Mouse (Mus musculus): Measurements from ENCODE around the gene Prss40.

The Prss40 gene

DNA sequence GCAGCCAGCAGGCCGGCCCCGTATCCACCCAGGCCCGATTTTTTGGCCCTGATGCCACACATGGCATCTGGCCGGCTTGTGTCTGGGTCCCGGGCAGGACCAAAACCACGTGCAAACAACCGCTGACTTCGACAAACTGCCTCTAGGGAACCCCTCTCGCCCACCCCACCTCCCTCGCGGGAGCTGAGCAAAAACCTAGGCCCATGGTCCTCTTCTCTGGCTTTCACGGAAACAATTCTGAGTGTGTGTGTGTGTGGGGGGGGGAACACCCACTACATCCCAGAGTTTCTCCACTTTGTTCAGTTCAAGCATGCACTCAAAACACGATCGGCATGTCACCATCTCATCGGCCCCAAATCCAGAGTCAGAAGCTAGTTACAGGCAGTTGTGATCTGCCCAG, at the start of gene Prss40:
Gene Prss40 (minus strand): TSS at position 101 of the 400 bp plus-strand sequence.
- DNase-seq (ENCODE audit: extremely low read depth, low read depth, low spot score) = no peak

DNA sequence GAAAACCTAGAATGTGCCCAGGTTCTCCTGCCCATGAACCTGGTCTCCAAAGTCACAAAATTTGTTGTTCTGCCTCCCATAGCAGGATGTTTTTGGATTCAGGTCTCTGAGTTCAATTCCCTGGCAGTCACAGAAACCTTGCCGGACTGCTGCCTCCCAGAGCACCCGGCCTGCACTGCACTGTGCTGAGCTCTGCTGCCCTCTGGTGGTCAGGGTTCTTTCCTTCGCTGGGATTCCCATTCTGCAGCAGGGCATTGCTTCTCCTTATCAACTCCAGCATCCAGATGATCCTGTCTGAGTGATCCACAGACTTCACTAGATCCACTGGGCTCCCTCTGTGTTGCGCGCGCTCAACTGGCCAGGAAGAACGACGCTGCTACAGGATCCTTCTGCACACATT, 41.6 kb upstream of the Prss40 start:
- no peak for DNase-seq (ENCODE audit: extremely low read depth, low read depth, low spot score)

GRCm38 (mm10) chr1:34601323-34602047, 40.7 kb upstream of the Prss40 start:
- DNase-seq (ENCODE audit: extremely low read depth, low read depth, low spot score) = no peak

GRCm38 (mm10) chr1:34600000-34600399, 39.3 kb upstream of the Prss40 start:
- no peak for DNase-seq (ENCODE audit: extremely low read depth, low read depth, low spot score)

GRCm38 (mm10) chr1:34587298-34588096, 26.8 kb upstream of the Prss40 start:
- no peak for DNase-seq (ENCODE audit: extremely low read depth, low read depth, low spot score)

- DNase-seq (ENCODE audit: extremely low read depth, low read depth, low spot score) = no peak
These were observed 24.0 kb upstream of the Prss40 start for GRCm38 (mm10) chr1:34584736-34585135.

DNA sequence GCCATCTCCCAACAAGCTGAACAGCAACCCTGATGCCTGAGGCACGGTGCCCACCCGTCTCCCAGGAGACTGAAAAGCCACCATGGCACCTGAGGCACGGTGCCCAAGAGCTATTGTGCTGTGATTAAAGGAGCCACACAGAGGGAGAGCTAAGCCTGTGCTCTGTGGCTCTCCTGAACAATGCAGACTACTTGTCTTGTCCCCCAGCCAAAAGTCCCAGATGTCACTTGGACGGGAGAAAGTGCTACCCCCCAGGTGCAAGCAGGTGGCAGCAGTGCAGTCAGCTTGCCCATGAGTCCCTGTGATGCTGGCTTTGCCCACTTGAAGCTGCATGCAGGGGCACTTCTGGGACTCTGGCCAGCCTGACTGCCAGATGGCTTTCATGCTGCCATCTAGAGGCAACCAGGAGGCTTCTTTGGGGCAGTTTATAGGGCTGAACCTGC, 23.1 kb upstream of the Prss40 start:
- no peak for DNase-seq (ENCODE audit: extremely low read depth, low read depth, low spot score)

GRCm38 (mm10) chr1:34582218-34582617, 21.5 kb upstream of the Prss40 start:
- DNase-seq (ENCODE audit: extremely low read depth, low read depth, low spot score) = no peak

DNA sequence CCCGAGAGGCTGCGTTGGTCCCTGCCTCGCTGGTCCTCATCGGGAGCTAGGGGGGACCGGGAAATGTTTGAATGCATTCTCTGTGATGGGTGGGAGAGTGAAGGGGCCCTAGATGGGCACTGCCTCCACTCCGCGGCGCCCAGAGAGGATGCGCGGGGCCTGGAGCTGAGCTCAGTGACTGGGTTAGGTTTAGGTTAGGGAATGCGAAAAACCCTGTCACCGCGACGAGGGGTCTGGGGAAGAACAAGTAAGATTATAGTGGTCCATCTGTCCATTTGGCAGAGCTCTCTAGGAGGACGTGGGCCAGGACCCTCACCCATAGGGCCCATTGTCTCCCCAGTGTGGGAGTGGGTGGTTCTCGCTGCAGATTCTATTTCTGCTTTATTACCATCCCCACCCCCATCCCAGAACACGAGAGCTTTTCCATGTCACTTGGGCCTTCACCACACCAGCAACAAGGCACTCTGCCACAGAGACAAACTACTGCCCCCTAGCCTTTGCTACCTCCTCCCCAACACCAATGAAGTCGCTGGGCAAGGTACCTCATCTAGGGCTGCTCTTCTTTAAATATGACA, 19.1 kb upstream of the Prss40 start:
- no peak for DNase-seq (ENCODE audit: extremely low read depth, low read depth, low spot score)

- DNase-seq (ENCODE audit: extremely low read depth, low read depth, low spot score) = no peak
These were observed 18.4 kb upstream of the Prss40 start, which contains the start of gene Amer3 for GRCm38 (mm10) chr1:34578851-34579781. Amer3 (plus strand) TSS chr1:34579657.

DNA sequence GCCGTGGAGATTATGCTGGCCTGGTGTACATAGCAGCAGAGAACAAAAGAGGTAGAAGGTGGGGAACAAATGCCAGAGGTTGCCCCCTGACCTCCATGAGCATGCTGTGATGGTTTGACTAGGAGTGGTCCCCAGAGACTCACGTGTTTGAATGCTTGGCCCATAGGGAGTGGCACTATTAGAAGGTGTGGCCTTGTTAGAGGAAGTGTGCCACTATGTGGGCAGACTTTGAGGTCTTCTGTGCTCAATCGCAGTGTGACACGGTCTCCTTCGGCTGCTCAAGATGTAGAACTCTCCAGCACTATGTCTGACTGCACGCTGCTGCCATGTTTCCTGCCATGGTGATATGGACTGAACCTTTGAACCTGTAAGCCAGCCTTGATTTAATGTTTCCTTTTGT, 12.5 kb upstream of the Prss40 start:
- DNase-seq (ENCODE audit: extremely low read depth, low read depth, low spot score) = no peak

GRCm38 (mm10) chr1:34571431-34571830, 10.7 kb upstream of the Prss40 start:
- no peak for DNase-seq (ENCODE audit: extremely low read depth, low read depth, low spot score)

DNA sequence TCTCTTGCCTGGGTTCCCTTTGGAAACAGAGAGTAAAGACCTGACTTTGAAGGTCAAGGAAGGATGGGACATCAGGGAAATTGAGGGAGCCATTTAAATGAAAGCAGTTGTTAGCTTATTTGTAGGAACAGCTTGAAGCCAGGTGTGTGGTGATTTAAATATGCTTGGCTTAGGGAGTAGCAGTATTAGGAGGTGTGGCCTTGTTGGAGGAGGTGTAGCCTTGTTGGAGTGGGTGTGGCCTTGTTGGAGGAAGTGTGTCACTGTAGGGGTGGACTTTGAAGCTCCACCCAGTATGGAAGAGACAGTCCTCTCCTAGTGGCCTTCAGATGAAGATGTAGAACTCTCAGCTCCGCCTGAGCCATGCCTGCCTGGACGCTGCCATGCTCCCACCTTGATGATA, 9.1 kb upstream of the Prss40 start:
- no peak for DNase-seq (ENCODE audit: extremely low read depth, low read depth, low spot score)

- no peak for DNase-seq (ENCODE audit: extremely low read depth, low read depth, low spot score)
These were observed 7.4 kb upstream of the Prss40 start for GRCm38 (mm10) chr1:34568120-34568519.

GRCm38 (mm10) chr1:34564383-34565045, 3.8 kb upstream of the Prss40 start:
- DNase-seq (ENCODE audit: extremely low read depth, low read depth, low spot score) = no peak

DNA sequence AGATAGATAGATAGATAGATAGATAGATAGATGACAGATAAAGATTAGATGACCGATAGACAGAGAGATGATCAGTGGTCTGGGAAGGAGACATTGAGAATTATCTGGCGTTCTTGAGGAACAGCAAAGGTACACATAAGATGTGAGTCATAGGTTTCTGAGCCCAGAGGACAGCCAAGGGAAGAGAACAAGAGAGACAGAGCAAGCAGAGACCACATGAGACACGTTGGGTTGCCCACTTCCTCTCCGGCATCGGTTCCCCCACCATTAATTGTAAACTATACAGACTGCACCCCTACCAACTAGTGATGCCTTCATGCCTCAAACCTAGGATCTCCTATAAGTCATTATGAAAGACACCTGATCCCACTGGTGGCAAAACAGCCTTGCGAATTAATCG, 6.5 kb downstream of the Prss40 start:
- no peak for DNase-seq (ENCODE audit: extremely low read depth, low read depth, low spot score)

DNA sequence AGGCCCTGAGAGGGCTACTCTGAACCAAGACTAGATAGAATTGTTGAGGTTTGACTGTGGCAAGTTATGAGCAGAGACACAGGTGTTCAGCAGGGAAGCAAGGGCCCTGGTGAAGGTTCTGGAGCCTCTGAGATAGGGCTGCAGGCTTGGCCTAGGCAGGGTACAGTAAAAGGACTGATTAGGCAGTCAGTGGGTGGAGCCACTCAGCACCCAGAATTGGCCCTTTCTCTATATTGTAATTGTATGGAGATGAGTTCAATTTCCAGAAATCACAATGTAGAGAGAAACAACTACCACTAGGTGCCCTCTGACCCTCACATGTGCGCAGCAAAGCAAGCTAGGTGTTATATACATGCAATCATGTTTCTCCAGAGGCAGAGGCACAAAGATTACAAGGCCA, 7.1 kb downstream of the Prss40 start:
- DNase-seq (ENCODE audit: extremely low read depth, low read depth, low spot score) = no peak

DNA sequence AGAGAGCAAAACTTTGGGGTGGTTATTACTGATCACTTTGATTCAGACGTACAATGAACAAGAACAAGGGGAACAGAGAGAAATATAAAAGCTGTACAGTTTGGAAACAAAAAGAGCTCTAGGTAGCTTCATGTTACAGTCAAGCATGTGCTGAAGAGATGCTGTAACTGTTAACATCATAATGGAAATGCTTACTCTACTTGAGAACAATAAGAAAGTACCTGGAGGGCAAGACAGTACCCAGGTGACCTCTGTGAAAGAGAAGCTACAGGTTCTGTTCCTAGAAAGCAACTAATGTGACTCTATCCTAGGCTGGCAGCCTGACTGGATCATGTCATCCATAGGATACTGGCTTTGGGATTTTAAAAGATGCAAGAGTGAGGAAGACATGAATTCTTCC, 13.7 kb downstream of the Prss40 start:
- DNase-seq (ENCODE audit: extremely low read depth, low read depth, low spot score) = no peak

- no peak for DNase-seq (ENCODE audit: extremely low read depth, low read depth, low spot score)
These were observed 23.8 kb downstream of the Prss40 start for GRCm38 (mm10) chr1:34536767-34537485.

All from fat pad, adult 2 months (tissue).